Mouse (Mus musculus) lung, embryonic 14.5 days (tissue): ENCODE data around the gene Ppp1r14a. TPM values are rescaled to one million over a fixed set of nuclear protein-coding genes. Genes with fewer than 3 reads are reported as not detected.

Source experiments
- ATAC-seq: fragments of 200-750 bp; cut with Nextera tagmentation; 2 replicates; pipeline ENCODE4 v1.8.0; 2017; ENCODE audit warnings: mild to moderate bottlenecking, moderate TSS enrichment, moderate library complexity; ENCODE audit not compliant: insufficient read depth
- DNase-seq: peaks from one replicate; pipeline ENCODE4 v3.0.0-alpha.2; 2015
- H3K27ac ChIP-seq: fragments of 300-500 bp; sonication (generic); 2 replicates; pipeline ENCODE4 v1.5.1; 2014; ENCODE audit warnings: low read depth, mild to moderate bottlenecking, moderate library complexity
- H3K27me3 ChIP-seq: fragments of 300-500 bp; sonication (generic); 2 replicates; pipeline ENCODE4 v1.6.1; 2014; ENCODE audit warnings: low read length, control low read depth; ENCODE audit not compliant: insufficient read depth
- H3K36me3 ChIP-seq: fragments of 300-500 bp; sonication (generic); 2 replicates; pipeline ENCODE4 v1.6.1; 2014; ENCODE audit warnings: control low read depth; ENCODE audit not compliant: insufficient read depth
- H3K4me1 ChIP-seq: fragments of 300-500 bp; sonication (generic); 2 replicates; pipeline ENCODE4 v1.6.1; 2014; ENCODE audit warnings: antibody characterized with exemption, control low read depth; ENCODE audit not compliant: insufficient read depth
- H3K4me2 ChIP-seq: fragments of 300-500 bp; sonication (generic); 2 replicates; pipeline ENCODE4 v1.6.1; 2014; ENCODE audit warnings: mild to moderate bottlenecking
- H3K4me3 ChIP-seq: fragments of 300-500 bp; sonication (generic); 2 replicates; pipeline ENCODE4 v1.5.1; 2014; ENCODE audit warnings: low read depth, low read length
- H3K9ac ChIP-seq: fragments of 300-500 bp; sonication (generic); 2 replicates; pipeline ENCODE4 v1.6.1; 2014
- H3K9me3 ChIP-seq: fragments of 300-500 bp; sonication (generic); 2 replicates; pipeline ENCODE4 v1.6.1; 2016; ENCODE audit warnings: low read depth, low read length, control low read depth
- CTCF ChIP-seq: IDR thresholded peaks from 2 replicates; pipeline ENCODE4 v1.5.1; 2016; ENCODE audit warnings: antibody characterized with exemption, low read depth
- WGBS: fragments of 180-500 bp; shearing (Covaris S2); extraction: QIAGEN DNeasy Blood & Tissue Kit; methylation state at CpG from one replicate; pipeline ENCODE4 v1.1.7; 2014; 5-methylcytosine and 5-hydroxymethylcytosine counted together
- polyA plus RNA-seq: library from polyadenylated mRNA; unstranded; fragments of >200 nt; fragmentation: Nextera tagmentation; extraction: Ambion mirVana; gene quantifications from 2 replicates; pipeline ENCODE4 v1.2.1, GENCODE M21; 2014

The Ppp1r14a gene
- polyA plus RNA-seq, 1 experiment from 2014 or later: 114 TPM

DNA sequence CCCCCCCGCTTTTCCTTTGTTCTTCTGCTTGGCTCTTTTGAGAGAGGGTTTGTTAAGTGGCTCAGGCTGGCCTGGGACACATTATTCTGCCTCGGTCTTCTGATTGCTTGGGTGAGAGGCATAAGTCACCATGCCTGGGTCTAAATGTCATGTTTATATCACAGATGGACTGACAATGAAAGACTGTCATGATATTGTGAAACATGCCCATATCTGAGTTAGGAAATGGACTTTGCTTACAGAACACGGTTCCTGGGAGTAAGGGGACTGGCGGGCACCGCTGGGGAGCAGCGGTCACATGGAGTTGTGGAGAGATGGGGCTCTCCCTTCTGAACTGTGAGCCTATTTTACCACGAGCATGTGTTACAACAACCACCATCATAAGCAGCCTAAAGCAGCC is 45.0 kb downstream of the Ppp1r14a start:
- no peak overlapping the region for H3K4me3 ChIP-seq
- peak overlapping the region; percentile 27 for H3K27ac ChIP-seq
- H3K9ac ChIP-seq: no peak overlapping the region
- 31% methylated on average over 7 of the region's 7 CpGs for WGBS
- no peak for TF ChIP-seq CTCF
- peaks cover 62% of the 10 kb centered on the region for H3K36me3 ChIP-seq
- no peaks in the 10 kb centered on the region for H3K27me3 ChIP-seq
- H3K4me2 ChIP-seq: no peak overlapping the region
- no peaks in the 10 kb centered on the region for H3K9me3 ChIP-seq
- ATAC-seq (no peak; the same call in 1 of the 2 replicates), DNase-seq (peak; percentile 44)
- H3K4me1 ChIP-seq: no peaks in the 10 kb centered on the region

DNA sequence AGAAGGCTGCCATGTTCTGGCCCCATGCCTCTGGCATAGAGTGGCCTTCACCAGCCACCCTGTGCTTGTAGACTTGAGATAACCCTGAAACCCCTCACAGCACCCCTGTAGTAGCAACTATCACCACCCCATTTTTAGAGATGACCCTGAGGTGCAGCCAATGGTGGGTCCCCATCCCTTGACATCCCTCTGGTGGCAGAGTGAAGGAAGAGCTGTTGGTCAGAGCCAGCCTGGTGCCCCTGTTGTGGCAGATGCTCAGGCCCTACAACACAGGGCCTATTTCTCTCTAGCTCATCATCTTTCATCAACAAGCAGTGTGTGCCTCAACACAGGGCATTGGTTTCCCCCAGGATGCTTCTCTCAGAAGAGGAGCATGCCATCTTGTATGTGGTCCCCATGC is 46.2 kb downstream of the Ppp1r14a start:
- no peaks in the 10 kb centered on the region for H3K27me3 ChIP-seq
- no peak overlapping the region for H3K9ac ChIP-seq
- H3K4me2 ChIP-seq: no peak overlapping the region
- ATAC-seq: no peak
- no peak overlapping the region for H3K4me3 ChIP-seq
- no peaks in the 10 kb centered on the region for H3K4me1 ChIP-seq
- no peak overlapping the region for H3K27ac ChIP-seq
- H3K9me3 ChIP-seq: no peaks in the 10 kb centered on the region
- peaks cover 52% of the 10 kb centered on the region for H3K36me3 ChIP-seq
- peak; percentile 50 for TF ChIP-seq CTCF
- no peak for DNase-seq

- ATAC-seq (no peak), DNase-seq (no peak)
- Histone ChIP-seq H3K4me2 (no peak overlapping the region), H3K27me3 (no peaks in the 10 kb centered on the region), H3K36me3 (peaks cover 48% of the 10 kb centered on the region), H3K9me3 (no peaks in the 10 kb centered on the region), H3K4me1 (no peaks in the 10 kb centered on the region), H3K9ac (no peak overlapping the region), H3K27ac (no peak overlapping the region), H3K4me3 (no peak overlapping the region)
- 71% methylated on average over 6 of the region's 6 CpGs for WGBS
- no peak for TF ChIP-seq CTCF
Observed at GRCm38 (mm10) chr7:29335841-29336671, 46.9 kb downstream of the Ppp1r14a start.

GRCm38 (mm10) chr7:29336795-29337319 is 47.7 kb downstream of the Ppp1r14a start:
- H3K9me3 ChIP-seq: no peaks in the 10 kb centered on the region
- no peak overlapping the region for H3K4me2 ChIP-seq
- 72% methylated on average over 9 of the region's 9 CpGs for WGBS
- H3K36me3 ChIP-seq: peaks cover 40% of the 10 kb centered on the region
- no peak for ATAC-seq
- H3K9ac ChIP-seq: no peak overlapping the region
- H3K27ac ChIP-seq: no peak overlapping the region
- DNase-seq: no peak
- H3K27me3 ChIP-seq: no peaks in the 10 kb centered on the region
- H3K4me3 ChIP-seq: no peak overlapping the region
- no peaks in the 10 kb centered on the region for H3K4me1 ChIP-seq
- 0 out of 2 replicates have a peak, but pooled peaks have one; percentile 24 for TF ChIP-seq CTCF

DNA sequence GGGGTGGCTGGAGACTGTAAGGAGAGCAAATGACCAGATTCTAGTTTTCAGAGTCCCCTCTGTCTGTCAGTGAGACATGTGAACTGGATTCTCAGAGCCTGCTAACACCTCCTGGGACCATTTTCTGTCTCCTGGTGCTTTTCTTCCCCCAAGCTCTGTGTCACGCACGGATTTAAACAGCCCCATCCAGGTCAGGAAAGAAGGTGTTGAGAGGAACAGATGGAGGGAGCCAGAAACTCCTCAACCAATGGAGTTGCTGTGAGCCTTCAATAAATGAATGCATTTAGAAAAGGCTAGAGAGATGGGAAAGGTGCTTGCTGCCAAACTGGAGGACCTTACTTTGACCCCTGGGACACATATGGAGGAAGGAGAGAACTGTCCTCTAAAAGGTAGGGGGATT is 48.7 kb downstream of the Ppp1r14a start:
- WGBS: 83% methylated on average over 2 of the region's 2 CpGs
- Histone ChIP-seq H3K4me1 (no peaks in the 10 kb centered on the region), H3K9ac (no peak overlapping the region), H3K36me3 (peaks cover 32% of the 10 kb centered on the region; the same call in 1 of the 2 replicates), H3K4me2 (no peak overlapping the region), H3K9me3 (no peaks in the 10 kb centered on the region), H3K27me3 (no peaks in the 10 kb centered on the region), H3K4me3 (no peak overlapping the region), H3K27ac (no peak overlapping the region)
- no peak for TF ChIP-seq CTCF
- ATAC-seq (no peak), DNase-seq (no peak)

GRCm38 (mm10) chr7:29338351-29338919 is 49.3 kb downstream of the Ppp1r14a start:
- Histone ChIP-seq H3K4me1 (no peaks in the 10 kb centered on the region), H3K27ac (no peak overlapping the region), H3K36me3 (peaks cover 26% of the 10 kb centered on the region; the same call in 1 of the 2 replicates), H3K4me2 (no peak overlapping the region), H3K9me3 (no peaks in the 10 kb centered on the region), H3K4me3 (no peak overlapping the region), H3K27me3 (no peaks in the 10 kb centered on the region), H3K9ac (no peak overlapping the region)
- 82% methylated on average over 9 of the region's 9 CpGs for WGBS
- ATAC-seq (no peak), DNase-seq (no peak)
- TF ChIP-seq CTCF: no peak

DNA sequence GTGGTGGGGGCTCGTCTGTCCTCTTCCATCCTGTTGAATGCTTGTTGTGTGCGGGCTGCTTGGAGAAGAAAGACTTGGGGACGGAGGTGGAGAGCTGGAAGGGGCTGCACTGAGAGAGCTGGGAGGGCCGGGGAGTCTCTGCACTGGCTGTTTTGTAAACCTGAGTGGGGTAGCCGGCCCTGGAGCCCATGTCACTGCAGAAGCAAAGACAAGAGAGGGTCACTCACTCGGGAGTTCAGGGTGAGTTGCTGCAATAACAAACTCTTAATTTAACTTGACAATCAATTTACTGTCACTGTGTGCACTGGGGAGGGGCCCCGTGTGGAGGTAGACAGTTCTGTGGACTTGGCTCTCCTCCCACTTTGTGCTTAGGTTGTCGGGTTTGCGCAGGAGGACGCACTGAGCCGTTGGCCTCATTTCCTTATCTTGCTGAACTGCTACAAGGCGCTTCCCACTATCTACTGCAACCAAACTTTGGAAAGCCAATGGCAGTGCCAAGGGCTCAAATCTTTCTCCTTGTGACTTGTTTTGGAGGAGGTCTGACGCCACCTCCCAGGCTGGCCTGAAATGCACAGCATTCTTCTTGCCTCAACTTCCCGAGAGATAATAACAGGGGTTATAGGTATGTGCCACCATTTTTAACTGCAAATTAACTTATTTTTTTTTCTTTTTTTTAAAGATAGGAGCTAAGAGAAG is 50.0 kb downstream of the Ppp1r14a start:
- Histone ChIP-seq H3K4me3 (no peak overlapping the region), H3K4me1 (no peaks in the 10 kb centered on the region), H3K9me3 (no peaks in the 10 kb centered on the region), H3K27ac (no peak overlapping the region), H3K9ac (no peak overlapping the region), H3K27me3 (no peaks in the 10 kb centered on the region), H3K36me3 (peaks cover 28% of the 10 kb centered on the region; the same call in 1 of the 2 replicates), H3K4me2 (no peak overlapping the region)
- WGBS: 36% methylated on average over 14 of the region's 14 CpGs
- no peak for TF ChIP-seq CTCF
- ATAC-seq (peak; percentile 35; the same call in 1 of the 2 replicates), DNase-seq (no peak)
